Mouse (Mus musculus) cerebellum, postnatal 4 days (tissue): ENCODE measurements around the gene Bex1.

ENCODE experiments used
- DNase-seq, 2 experiments: peaks; one replicate each; pipeline ENCODE4 v3.0.0; 2022; ENCODE audit warnings: low spot score in 2 of 2, mixed read lengths in 1 of 2

Gene Bex1

GRCm38 (mm10) chrX:136172118-136172551 lies 43.2 kb downstream of the Bex1 start, which contains the start of gene Tceal8:
Tceal8 (minus strand) TSS chrX:136172342.
- DNase-seq, result peak in 1 of 2 experiments; percentile 55

- DNase-seq, result peak in 1 of 2 experiments; percentile 28
These were observed 43.9 kb downstream of the Bex1 start for GRCm38 (mm10) chrX:136171189-136172117.

- no peak for DNase-seq
These were observed 44.7 kb downstream of the Bex1 start for GRCm38 (mm10) chrX:136170625-136171024.
